Mouse (Mus musculus) forebrain, embryonic 14.5 days (tissue): Measurements from ENCODE around the gene Actl11. TPM values are rescaled to one million over a fixed set of nuclear protein-coding genes. Genes with fewer than 3 reads are reported as not detected.

Experiments
- ATAC-seq: fragments of 200-750 bp; cut with Nextera tagmentation; 2 replicates; pipeline ENCODE4 v1.8.0; 2017; ENCODE audit warnings: mild to moderate bottlenecking, moderate library complexity
- DNase-seq: peaks from one replicate; pipeline ENCODE4 v3.0.0-alpha.2; 2015; ENCODE audit warnings: low spot score
- H3K27ac ChIP-seq: fragments of 300-500 bp; sonication (generic); 2 replicates; pipeline ENCODE4 v1.5.1; 2014; ENCODE audit warnings: low read depth, mild to moderate bottlenecking, control low read depth, low read length, moderate library complexity
- H3K27me3 ChIP-seq: fragments of 300-500 bp; sonication (generic); replicated peaks from 2 replicates; pipeline ENCODE4 v1.6.1; 2014; ENCODE audit warnings: low read length, control low read depth, mixed read lengths; ENCODE audit not compliant: control insufficient read depth, insufficient read depth
- H3K36me3 ChIP-seq: fragments of 300-500 bp; sonication (generic); 2 replicates; pipeline ENCODE4 v1.6.1; 2014; ENCODE audit warnings: low read length, control low read depth; ENCODE audit not compliant: control insufficient read depth, insufficient read depth
- H3K4me1 ChIP-seq: fragments of 300-500 bp; sonication (generic); 2 replicates; pipeline ENCODE4 v1.6.1; 2014; ENCODE audit warnings: antibody characterized with exemption, low read length, control low read depth; ENCODE audit not compliant: control insufficient read depth, insufficient read depth
- H3K4me2 ChIP-seq: fragments of 300-500 bp; sonication (generic); 2 replicates; pipeline ENCODE4 v1.6.1; 2014; ENCODE audit warnings: mild to moderate bottlenecking, control low read depth, low read length
- H3K4me3 ChIP-seq: fragments of 300-500 bp; sonication (generic); 2 replicates; pipeline ENCODE4 v1.5.1; 2014; ENCODE audit warnings: low read depth, low read length, control low read depth
- H3K9ac ChIP-seq: fragments of 300-500 bp; sonication (generic); 2 replicates; pipeline ENCODE4 v1.6.1; 2014; ENCODE audit warnings: mild to moderate bottlenecking, low read length, control low read depth, moderate library complexity
- H3K9me3 ChIP-seq: fragments of 300-500 bp; sonication (generic); replicated peaks from 2 replicates; pipeline ENCODE4 v1.6.1; 2016; ENCODE audit warnings: low read length, control low read depth, mixed read lengths; ENCODE audit not compliant: control insufficient read depth
- WGBS: fragments of 180-500 bp; shearing (Covaris S2); extraction: QIAGEN DNeasy Blood & Tissue Kit; methylation state at CpG from one replicate; pipeline ENCODE4 v1.1.7; 2014; 5-methylcytosine and 5-hydroxymethylcytosine counted together
- polyA plus RNA-seq: library from polyadenylated mRNA; unstranded; fragments of >200 nt; fragmentation: Nextera tagmentation; extraction: Ambion mirVana; gene quantifications from 2 replicates; pipeline ENCODE4 v1.2.1, GENCODE M21; 2014

Actl11 gene
- polyA plus RNA-seq, 1 experiment from 2014 or later: not detected

DNA sequence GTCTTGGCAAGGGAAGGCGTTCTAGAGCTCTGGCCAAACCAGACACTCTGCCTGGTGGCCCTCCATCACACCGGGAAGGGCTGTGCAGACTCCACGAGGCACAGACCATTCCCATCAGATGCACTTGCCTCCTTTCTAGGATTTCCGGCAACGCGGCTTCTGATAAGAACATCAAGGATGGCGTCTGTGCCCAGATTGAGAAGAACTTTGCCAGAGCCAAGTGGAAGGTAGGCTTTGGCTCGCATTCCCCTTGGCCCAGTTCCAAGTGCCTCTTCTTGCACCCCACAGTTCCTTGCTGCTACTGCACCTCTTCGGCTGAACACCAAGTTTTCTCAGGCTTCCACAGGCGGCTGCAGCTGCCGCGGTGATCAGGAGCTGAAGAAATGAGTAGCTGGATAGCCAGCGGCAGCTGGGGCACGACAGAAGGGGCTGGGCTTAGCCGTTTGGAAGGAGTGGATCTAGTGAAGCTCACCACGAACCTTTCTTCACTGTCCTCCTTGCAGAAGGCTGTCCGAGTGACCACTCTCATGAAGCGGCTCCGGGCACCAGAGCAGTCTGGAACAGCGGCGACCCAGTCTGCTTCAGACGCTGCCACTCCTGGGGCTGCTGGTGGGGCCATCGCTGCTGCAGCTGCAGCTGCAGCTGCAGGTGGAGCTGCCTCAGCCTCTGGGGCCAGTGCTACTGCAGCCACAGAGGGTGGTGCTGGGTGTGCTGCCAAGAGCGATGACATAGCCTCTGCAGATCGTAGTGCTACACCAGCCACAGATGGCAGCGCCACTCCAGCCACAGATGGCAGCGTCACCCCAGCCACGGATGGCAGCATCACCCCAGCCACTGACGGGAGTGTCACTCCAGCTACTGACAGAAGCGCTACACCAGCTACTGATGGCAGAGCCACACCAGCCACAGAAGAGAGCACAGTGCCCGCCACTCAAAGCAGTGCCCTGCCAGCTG lies 19.2 kb downstream of the Actl11 start:
- ATAC-seq: no peak
- no peak overlapping the region; the same call in 1 of the 2 replicates for H3K27ac ChIP-seq
- no peak overlapping the region for H3K4me3 ChIP-seq
- H3K9me3 ChIP-seq: no peaks in the 10 kb centered on the region
- H3K9ac ChIP-seq: no peak overlapping the region
- H3K27me3 ChIP-seq: no peaks in the 10 kb centered on the region
- H3K4me1 ChIP-seq: peaks cover 7% of the 10 kb centered on the region; the same call in 1 of the 2 replicates
- no peak for DNase-seq
- H3K36me3 ChIP-seq: no peaks in the 10 kb centered on the region
- 90% methylated on average over 31 of the region's 31 CpGs for WGBS
- no peak overlapping the region for H3K4me2 ChIP-seq

DNA sequence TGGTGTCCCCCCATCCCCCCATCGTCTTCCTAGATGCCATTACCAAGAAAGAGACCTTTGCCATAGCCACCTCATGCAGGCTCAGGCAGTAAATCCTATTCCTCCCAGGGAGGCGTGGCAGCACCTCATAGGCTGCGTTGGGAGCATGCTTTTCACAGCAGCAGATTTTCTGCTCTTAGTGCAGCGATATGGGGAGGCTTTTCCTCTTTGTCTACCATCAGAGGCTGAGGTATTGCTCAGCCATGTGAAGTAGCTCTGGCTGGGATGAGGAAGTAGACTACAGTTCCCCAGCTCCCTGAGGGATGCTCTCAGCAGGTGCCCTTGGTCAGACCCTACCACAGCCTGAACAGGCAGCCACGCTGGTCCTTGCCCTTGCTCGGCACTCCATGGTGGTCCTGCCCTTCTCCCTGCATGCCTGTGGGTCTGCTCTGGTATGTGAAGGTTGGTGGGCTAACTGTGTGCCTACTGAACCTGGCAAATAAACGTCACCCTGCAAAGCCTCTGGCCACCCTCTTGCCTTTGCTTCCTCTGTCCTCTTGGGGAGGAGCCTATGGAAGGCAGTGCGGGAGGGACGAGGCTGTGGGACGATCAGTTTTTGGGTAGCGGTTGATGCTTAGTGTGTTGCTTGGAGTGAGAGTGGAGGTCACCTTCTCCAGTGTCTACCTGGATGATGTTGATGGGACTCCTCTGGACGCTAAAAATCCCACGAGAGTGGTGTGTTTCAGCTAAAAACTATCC lies 21.1 kb downstream of the Actl11 start:
- no peak for ATAC-seq
- Histone ChIP-seq H3K27me3 (no peaks in the 10 kb centered on the region), H3K4me1 (peaks cover 7% of the 10 kb centered on the region; the same call in 1 of the 2 replicates), H3K36me3 (no peaks in the 10 kb centered on the region), H3K9ac (no peak overlapping the region), H3K27ac (no peak overlapping the region), H3K4me2 (no peak overlapping the region), H3K9me3 (no peaks in the 10 kb centered on the region), H3K4me3 (no peak overlapping the region)
- DNase-seq: no peak
- 83% methylated on average over 13 of the region's 13 CpGs for WGBS

- 91% methylated on average over 10 of the region's 10 CpGs for WGBS
- ATAC-seq: no peak
- H3K27ac ChIP-seq: peak within 1 kb of the TSS; percentile 71
Measured at GRCm38 (mm10) chr9:107949922-107950235, 21.6 kb downstream of the Actl11 start, which contains the start of gene Traip. TSS of gene Traip (plus strand) at chr9:107950136.

DNA sequence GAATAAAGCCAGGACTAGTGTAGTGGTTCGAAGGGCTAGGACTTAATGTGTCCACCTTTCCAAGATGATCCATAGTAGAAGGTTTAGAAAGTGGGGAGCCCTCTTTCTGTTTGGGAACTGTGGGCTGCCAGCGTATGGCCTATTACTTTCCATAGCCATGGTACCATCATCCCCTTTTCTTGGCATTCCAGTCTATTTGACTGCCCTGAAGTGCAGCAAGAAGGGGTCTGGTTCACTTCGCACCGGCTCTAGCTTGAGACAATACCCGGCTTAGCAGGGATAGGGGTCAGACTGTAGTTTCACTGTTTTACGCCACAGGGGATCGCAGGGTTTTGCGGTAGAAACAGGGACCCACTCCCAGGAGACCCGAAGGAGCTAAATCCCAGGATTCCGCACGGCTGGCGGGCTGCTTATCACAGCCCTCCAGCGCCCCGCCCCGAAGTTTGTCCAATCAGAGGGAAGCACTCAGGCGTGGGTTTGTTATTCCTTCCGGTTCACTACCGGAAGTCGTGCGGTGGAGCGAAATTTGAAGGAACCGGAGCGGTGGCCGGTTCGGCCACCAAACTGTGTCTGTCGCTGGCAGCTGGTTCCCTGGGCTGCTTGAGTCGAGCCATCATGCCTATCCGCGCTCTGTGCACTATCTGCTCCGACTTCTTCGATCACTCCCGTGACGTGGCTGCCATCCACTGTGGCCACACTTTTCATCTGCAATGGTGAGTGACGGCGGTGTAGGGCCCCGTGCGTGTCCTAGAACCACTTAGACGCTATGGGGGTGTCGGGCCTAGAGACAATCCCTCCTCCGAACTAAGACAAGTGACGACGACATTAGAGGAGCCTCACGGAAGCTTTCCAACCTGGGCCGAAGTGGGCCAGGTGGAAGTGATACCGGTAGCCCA lies 22.4 kb downstream of the Actl11 start:
- Histone ChIP-seq H3K27me3 (no peaks in the 10 kb centered on the region), H3K9me3 (no peaks in the 10 kb centered on the region), H3K4me1 (peaks cover 7% of the 10 kb centered on the region; the same call in 1 of the 2 replicates), H3K27ac (peak overlapping the region; percentile 71), H3K9ac (peak overlapping the region; percentile 76), H3K36me3 (no peaks in the 10 kb centered on the region), H3K4me2 (peak overlapping the region; percentile 61), H3K4me3 (peak overlapping the region; percentile 47)
- peak; percentile 97 for DNase-seq
- 15% methylated on average over 45 of the region's 45 CpGs for WGBS
- peak; percentile 97 for ATAC-seq

More at GRCm38 (mm10) chr9:107949922-107950235, 21.6 kb downstream of the Actl11 start, which contains the start of gene Traip:
- H3K4me1 ChIP-seq: peaks cover 7% of the 10 kb centered on the region; the same call in 1 of the 2 replicates
- H3K4me2 ChIP-seq: peak within 1 kb of the TSS; percentile 61
- peak within 1 kb of the TSS; percentile 76 for H3K9ac ChIP-seq
- DNase-seq: no peak
- peak within 1 kb of the TSS; percentile 47 for H3K4me3 ChIP-seq
- no peaks in the 10 kb centered on the region for H3K27me3 ChIP-seq
- no peaks in the 10 kb centered on the region for H3K9me3 ChIP-seq
- no peaks in the 10 kb centered on the region for H3K36me3 ChIP-seq

DNA sequence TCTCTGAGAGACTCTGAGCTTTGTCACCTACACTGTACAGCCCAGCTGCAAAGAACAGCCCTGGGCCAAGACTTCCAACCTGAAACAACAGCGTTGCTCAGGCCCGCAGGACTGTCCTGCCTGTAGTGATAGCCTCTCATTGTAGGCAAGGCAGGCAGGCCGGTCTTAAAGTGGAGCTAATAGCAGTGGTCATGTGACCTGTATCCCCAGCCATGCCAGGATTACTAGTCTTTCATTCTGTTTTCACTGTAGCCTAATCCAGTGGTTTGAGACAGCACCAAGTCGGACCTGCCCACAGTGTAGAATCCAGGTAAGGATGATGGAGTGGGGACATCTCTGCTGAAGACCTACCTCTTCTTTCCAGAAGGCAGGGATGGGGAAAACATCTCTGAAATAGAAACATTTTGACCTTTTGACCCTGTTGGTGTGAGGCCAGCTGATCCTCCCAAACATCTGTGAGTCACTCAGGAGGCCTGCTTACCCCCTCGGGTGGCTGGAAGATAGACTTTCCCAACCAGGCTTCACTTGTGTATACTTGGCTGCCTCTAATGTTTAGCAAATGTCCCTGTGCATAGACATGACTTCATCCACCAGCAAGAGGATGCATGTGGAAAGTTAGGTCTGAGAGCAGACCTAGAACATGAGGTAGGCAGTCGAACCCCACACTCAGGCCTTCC lies 27.5 kb downstream of the Actl11 start:
- 0 out of 2 replicates have a peak, but pooled peaks cover 3% of the 10 kb centered on the region for H3K4me1 ChIP-seq
- H3K9me3 ChIP-seq: no peaks in the 10 kb centered on the region
- no peaks in the 10 kb centered on the region for H3K27me3 ChIP-seq
- H3K36me3 ChIP-seq: peaks cover 17% of the 10 kb centered on the region; the same call in 1 of the 2 replicates
- ATAC-seq (no peak), DNase-seq (no peak)
- H3K27ac ChIP-seq: no peak overlapping the region
- no peak overlapping the region for H3K9ac ChIP-seq
- no peak overlapping the region for H3K4me3 ChIP-seq
- no peak overlapping the region for H3K4me2 ChIP-seq
- 84% methylated on average over 6 of the region's 6 CpGs for WGBS

DNA sequence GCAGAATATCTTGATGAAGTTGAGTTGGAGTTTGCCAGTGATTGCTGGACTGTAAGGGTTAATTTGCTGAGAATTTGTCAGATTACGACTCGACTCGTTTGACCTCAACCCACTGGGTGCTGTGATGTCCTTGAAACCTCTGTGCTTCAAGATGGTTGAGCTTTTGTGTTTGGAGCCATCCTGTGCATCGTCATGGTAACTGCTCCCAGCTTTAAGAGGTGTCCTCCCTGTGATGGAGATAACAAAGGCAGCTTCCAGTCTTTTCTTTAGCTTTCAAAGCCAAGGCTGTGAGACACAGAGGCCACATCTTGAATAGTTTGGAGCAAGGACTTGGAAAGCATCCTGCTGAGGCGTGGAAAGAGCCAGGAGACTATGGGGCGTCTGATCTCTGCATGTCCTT lies 28.9 kb downstream of the Actl11 start:
- Histone ChIP-seq H3K4me3 (no peak overlapping the region), H3K4me2 (no peak overlapping the region), H3K36me3 (peaks cover 20% of the 10 kb centered on the region), H3K27ac (0 out of 2 replicates have a peak overlapping the region, but pooled peaks have one; percentile 39), H3K9me3 (no peaks in the 10 kb centered on the region), H3K9ac (no peak overlapping the region), H3K4me1 (peaks cover 3% of the 10 kb centered on the region; the same call in 1 of the 2 replicates), H3K27me3 (no peaks in the 10 kb centered on the region)
- DNase-seq (no peak), ATAC-seq (no peak)
- 39% methylated on average over 6 of the region's 6 CpGs for WGBS

- WGBS: 80% methylated on average over 6 of the region's 6 CpGs
- no peak for DNase-seq
Measured at GRCm38 (mm10) chr9:107959896-107960295, 31.6 kb downstream of the Actl11 start.

More at GRCm38 (mm10) chr9:107959896-107960295, 31.6 kb downstream of the Actl11 start:
- Histone ChIP-seq H3K4me2 (no peak overlapping the region), H3K9me3 (no peaks in the 10 kb centered on the region), H3K36me3 (peaks cover 37% of the 10 kb centered on the region), H3K4me3 (no peak overlapping the region), H3K27ac (peak overlapping the region; percentile 59; the same call in 1 of the 2 replicates), H3K4me1 (peaks cover 3% of the 10 kb centered on the region; the same call in 1 of the 2 replicates), H3K27me3 (no peaks in the 10 kb centered on the region), H3K9ac (no peak overlapping the region)
- no peak for ATAC-seq
